Mouse (Mus musculus) adipocyte (in vitro differentiated cells): ENCODE measurements around the gene Dixdc1.

ENCODE experiments used
- DNase-seq: peaks from one replicate; pipeline ENCODE4 v3.0.0-alpha.2; 2016; ENCODE audit warnings: low spot score

The Dixdc1 gene

DNA sequence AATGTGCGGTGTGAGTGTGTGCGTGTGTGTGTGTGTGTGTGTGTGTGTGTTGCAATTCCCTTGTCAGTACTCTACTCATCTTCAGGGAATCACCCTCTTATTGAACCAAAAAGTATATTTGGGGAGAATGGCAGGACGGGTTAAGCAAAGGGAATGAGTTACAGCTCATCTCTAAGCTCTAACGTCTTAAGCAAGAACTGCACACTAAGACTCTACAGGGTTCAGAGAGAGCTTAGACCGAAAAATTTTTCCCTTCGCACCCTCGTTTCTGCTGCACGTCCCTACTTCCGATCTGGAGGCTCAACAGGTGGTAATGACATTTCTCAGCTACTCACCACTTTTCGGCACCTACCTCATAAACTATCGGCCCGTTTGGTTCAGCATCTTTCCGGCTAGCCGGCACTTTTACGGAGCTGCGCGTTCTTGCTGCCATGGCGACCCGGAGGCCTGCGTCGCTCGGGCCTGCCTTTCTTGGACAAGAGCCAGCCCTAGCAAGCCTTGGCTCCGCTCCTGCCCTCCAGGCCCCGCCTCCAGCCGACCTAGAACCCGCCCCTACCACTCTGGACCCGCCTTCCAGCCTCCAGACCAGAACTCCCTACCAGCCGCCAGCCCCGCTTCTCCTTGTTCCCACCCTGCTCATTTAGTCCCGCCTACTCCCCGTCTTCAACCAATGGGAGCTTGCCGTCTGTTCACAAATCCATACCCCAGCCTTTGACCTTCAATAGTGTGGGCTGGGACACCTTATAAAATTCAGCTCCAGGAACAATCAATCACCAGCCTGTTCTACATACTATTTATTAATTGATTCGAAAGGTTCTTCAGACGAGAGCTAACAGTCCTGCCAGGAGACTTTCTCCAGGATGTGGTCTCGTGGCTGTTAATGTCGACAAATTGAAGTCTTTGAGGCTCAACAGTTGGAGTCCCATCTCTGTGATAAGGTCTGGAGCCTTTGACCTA, at the start of gene Dixdc1:
Gene Dixdc1 (minus strand): TSS at position 604 of the 957 bp plus-strand sequence.
- no peak for DNase-seq

DNA sequence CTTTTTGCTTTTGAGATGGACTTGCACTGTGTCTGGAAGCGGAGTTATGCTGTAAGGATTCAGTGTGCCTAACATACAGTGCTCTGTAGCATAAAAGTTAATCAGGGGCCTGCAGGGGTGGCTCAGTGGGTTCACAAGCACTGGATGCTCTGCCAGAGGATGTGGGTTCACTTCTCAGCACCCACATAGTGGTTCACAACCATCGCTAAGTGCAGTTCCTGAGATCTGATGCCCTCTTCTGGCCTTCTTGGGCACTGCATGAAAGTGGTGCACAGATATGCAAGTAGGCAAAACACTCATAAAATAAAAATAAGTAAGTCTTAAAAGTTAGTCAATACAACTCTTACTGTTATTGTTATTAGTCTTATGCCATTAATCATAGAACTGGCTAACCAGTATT, 42.8 kb upstream of the Dixdc1 start:
- peak; percentile 38 for DNase-seq

DNA sequence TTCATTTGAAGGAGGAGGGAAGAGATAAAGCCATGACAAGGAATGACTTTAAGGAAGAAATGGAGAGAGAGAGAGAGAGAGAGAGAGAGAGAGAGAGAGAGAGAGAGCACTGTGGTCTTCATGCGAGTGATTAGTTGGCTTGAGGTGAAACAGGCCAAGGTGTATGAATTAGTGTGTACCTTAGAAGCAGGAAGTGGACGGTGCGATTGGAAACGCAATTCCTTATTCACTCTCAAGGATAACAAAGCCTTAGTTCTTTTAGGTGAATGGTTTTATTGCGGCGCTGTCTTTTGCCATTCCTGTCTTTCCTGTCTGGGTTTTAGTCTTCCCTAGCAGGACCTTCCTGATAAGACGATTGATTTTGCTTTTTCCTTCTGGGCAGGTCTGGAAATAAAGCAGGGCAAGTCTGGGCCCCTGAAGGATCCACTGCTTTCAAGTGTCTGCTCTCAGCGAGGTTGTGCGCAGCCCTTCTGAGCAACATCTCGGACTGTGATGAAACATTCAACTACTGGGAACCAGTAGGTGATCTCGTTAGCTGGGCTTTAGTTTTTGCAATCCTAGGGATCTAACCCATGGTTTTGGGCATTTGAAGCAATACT, 36.9 kb upstream of the Dixdc1 start:
- no peak for DNase-seq

DNA sequence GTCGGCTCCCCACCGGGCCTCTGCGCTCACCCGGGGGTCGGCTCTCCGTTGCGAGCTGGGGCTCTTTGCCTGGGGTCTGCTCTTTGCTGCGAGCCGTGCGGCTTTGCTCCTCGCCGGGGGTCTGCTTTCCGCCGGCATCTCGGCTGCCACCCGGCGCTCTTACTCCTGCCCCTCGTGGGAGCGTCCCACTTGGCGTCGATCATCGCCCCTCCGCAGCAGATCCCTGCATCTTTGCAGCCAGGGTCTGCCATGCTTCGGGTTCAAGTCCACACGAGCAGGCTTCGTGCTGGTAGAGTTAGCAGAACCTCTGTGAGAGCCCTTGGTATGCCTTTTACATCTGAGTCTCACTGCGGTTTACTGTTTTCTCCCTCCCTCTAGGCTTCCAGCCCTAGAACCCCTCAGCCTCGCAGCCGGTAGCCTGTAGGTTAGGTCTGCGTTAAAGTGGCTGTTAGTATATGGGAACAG, 36.4 kb upstream of the Dixdc1 start:
- no peak for DNase-seq

DNA sequence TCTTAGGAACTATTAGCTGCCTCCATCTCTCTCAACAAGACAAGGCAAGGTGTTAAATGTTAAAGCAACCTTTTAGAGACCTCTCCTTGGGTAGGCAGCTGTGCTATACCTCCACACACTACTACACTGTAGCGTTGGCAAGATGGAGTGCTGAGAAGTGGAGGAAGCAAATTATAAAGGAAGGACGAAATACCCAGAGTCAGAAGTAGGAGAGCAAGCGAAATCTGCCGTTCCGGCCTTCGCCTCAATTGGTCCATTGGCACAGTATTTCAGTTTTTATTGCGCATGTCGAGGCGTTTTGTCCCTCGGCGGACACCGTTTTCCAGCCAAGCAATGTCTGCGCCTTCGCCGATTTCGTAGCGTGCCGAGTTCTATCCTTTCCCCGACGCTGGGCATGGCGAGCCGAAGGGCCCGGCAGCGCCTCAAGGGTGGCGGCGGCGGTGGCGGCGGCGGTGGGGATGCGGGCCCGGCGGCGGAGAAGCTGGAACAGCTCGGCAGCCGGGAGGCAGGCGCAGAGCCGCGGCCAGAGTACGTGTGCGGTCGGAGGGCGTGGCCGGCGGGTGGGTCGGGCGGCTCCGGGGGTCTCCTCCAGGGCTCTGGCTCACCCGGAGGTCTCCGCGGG, 35.8 kb upstream of the Dixdc1 start, which contains the start of the genes Alg9 and 1110032A03Rik:
Gene Alg9 (plus strand): TSS at position 29 of the 622 bp plus-strand sequence.
Gene 1110032A03Rik (minus strand): TSS at position 530 of the 622 bp plus-strand sequence.
- DNase-seq, result peak; percentile 86

DNA sequence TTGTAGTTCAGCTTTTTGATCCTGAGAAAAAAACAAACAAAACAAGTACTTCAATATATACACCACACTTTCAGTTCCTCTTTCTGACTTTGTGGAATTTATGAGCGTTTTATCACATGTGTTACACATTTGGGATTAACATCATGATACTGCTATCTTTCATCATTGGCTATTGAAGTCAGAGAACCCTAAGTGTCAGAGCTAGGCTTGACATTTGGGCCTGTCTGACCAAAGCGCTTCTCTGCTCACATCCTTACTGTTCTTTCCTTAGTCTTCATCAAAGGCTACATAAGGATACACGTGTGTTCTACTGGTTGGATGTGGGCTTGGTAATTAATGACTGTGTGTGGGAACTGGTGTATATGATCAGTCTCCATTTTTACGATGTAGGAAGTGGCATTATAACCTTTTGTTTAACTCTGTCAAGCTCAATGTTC, 34.7 kb upstream of the Dixdc1 start:
- no peak for DNase-seq

DNA sequence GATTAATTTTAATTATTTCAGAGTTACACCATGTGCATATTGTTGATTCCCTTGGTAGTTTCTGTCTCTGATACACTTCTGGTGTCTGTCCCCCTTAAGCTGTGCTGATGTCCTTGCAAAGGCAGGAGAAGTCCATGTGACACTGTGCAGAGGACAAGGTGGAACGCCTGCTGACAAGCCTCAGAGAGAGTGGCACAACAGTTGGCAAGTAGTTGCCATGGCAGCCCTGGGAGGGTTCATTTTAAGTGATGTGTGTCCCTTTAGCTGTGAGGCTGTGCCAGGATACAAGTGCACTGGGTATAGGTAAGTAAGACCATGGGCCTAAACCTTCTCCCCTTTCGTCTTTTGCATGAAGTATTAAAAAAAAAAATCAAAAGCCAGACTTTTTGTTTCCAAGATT, 30.7 kb upstream of the Dixdc1 start:
- DNase-seq, result no peak

DNA sequence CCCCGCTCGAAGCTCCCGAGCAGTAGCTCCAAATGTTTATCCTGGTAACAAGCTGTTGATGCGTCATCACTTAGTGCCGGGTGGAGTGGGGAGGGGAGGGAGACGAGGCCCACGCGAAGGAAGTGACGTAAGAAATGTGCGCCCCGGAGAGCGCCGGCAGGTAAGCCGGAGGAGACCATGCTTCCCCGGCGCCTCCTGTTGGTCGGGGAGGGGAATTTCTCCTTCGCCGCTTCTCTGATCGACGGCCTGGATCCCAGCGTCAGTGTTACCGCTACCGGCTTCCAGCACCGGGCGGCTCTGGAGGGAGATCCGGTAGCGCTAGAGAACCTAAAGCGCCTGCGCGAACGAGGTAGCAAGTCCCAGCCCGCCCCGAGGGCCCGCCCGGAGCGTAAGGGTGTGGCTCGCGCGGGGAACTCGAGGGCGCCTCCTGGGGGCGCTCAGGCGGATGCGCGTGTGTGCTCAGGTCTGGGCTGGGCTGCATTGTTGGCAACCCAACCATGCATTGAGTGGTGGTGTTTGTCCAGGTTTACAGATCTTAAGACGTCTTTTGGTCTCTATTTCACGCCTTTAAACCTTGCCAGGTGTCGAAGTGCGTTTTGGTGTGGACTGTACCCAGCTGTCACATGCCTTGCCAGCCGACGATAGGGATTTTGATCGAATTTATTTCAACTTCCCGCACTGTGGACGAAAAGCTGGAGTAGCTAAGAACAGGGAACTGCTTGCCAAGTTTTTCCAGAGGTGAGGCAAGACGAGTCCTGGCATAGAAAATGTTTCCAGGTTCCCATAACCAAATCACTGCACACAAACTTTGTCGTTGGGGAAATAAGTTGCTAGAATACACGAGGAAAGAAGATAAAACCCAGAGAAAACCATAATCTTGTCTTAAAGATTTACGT, 29.0 kb upstream of the Dixdc1 start, which contains the start of gene Fdxacb1:
Gene Fdxacb1 (plus strand): TSS at position 130 of the 896 bp plus-strand sequence.
- peak; percentile 98 for DNase-seq

DNA sequence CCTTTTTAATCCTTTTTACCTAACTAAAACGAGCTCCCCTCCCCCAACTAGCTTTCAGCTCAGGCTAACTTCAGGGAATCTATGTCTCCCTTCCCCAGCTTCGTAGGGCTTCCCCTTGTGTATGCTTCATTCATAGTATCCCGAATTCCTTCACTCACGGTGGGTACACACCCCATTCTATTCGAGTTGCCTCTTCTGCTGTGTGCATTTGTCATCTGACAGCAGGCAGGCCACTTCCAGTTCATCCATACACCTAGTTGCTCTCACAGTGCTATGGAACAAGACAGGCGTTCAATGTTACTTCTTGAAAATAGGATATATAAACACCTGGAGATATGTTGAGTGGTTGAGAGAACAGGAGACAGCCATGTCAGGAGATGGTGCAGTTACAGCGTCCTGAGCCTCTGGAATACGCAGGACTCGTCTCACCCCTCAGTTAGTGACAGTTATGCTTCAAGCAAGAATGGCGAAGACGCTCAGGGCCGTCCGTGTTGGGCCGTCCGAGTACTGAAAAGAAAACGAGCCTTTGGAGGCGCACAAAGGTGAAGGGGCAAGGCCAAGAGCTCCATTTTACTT, 28.3 kb upstream of the Dixdc1 start:
- no peak for DNase-seq

DNA sequence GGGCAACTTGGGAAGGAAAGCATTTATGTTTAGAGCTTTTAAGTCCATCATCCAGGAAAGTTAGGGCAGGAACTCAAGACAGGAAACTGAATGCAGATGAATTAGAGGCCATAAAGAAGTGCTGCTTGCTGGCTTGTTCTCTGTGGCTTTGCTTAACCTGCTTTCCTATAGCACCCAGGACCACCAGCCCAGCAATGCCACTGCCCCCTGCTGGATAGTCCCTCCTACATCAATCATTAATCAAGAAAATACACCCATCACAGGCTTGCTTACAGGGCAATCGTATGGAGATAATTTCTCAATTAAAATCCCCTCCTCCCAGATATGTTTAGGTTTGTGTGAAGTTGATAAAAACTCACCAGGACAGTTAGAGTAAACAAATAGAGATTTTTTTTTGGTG, 24.0 kb upstream of the Dixdc1 start:
- peak; percentile 29 for DNase-seq

DNA sequence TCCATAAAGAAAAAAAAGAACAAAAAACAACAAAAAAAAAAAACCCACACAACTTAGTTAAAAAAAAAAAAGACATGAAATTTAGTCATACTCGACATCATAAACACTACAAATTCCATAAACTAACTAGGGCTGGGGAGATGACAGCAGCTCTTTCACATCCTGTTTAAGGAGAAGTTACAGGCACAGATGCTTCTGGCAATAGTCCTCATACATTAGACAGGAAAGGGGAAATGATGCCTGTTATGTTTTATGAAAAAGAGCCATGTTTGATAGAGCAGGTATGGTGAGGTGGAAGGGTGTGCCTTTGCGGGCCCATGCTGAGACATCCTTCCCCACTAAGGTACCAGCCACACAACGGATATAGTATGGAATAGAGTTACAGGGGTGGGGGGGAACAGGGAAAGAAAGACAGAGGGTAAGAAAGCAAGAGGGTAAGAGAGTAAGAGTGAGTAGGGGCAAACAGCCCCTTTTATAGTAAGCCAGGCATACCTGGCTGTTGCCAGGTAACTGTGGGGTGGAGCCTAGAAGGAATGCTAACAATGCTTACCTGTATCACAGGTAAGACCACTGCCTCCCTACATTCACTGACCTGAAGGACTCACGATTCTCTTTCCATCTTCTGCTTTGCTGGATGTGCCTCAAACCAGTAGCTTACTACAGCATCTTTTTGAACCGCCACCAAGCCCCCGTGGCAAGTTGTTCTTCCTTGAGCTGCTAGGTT, 22.4 kb upstream of the Dixdc1 start:
- DNase-seq, result no peak

DNA sequence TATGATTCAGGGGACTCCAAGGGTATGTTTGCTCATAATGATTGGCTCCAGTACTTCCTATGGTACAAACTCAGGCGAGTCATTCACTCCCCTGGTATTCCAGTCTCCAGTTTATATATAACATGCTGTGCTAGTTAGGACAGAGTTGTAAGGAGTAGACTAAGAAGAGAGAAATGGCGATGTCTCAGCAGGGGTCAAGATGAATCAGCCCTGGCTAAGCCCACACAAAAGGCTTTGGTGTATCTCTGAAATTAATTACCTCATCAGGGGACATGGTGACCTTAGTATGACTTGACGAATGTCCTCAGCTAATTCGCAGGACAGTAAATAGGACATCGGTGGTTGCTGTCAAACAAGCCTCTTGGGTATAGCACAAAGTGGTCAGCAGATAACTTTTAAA, 17.4 kb upstream of the Dixdc1 start:
- DNase-seq, result no peak

DNA sequence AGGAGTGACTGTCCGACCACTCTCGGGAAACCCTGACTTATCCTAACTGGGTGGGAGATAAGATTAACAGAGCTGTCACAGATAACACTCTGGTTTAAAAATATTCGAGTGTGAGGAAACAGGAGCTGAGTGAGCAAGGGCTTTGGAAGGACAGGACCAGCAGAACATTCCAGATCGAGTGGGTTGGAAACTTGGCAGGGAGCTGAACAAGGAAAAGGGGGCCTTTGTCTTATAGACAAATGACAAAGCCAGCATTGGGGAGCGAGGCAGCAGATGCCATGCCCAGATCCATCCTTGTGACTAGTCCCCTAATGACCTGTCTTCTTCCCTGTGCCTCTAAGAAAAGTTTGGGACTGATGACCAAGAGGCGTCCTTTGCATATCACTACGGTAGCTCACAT, 14.6 kb upstream of the Dixdc1 start:
- no peak for DNase-seq

DNA sequence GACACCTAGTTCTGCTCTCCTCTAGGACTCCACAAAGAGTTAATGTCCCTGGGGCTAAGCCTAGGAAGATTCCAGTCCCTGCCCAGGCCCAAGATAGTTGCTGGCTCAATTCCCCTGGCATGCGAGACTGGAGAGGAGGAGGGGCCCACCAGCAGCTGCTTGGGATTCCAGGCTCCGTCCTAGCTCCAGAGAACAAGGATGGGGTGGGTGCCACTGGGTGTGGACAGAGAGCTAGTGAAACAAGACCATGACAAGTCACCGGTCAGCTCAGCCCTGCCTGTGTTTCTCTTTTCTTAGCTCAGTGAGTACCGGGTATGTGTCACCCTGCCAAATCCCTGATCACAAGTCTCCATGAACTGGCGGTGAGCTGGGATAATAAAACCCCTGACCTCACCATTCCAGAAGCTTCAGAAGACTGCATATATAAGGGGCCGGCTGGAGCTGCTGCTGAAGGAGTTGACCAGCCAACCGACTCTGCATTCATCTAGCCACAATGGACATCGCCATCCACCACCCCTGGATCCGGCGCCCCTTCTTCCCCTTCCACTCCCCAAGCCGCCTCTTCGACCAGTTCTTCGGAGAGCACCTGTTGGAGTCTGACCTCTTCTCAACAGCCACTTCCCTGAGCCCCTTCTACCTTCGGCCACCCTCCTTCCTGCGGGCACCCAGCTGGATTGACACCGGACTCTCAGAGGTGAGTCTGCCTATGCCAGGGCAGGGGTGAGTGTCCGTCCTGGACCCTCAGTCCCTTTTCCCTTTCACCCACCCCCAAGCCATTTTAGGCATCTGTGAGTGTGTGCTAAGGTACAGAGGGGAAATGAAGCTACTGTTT, 13.7 kb upstream of the Dixdc1 start:
- DNase-seq, result peak; percentile 88

DNA sequence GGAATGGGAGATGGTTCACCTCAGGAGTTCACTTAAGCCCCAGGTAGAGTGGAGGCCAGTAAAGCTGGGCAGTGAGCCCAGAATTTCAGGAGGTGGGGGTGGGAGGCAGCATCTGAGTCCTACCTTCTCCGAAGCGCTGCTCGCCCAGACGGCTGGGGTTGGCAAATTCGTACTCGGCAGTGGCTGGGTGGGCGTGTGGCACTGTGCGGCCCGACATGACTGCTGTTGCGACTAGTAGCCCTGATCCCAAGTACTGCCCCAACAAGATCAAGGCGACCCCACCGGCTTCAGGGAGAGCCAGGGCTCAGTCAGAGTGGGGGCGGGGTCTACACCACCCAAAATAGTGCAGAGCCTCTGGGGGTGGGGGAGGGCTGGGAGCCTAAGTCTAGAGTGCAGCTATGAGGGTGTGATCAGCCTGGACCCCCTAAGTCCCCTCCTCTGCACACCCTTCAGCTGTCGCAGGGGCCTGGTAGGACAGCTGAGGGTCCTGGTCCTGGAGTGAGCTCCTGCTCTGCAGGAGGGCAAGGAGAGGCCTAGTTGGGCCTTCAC, 12.8 kb upstream of the Dixdc1 start, which contains the start of gene Hspb2:
Gene Hspb2 (minus strand): TSS at position 301 of the 549 bp plus-strand sequence.
- no peak for DNase-seq

DNA sequence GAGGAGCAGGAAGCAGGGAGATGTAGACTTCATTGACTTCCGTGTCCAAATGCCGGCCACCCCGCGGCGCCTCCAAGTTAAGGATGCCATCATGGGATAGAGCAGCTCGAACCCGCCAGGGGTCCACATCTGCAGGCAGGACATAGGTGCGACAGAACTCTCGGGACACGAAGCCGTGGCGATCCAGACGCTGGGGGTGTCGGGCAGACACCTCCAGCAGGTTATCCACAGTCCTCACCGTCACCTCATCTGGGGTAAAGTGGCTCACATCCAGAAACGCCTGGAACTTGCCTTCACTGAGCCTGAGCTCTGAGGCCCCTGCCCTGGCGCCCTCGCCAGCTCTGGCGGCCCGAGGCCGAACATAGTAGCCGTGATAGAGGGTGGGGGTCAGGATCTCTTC, 12.0 kb upstream of the Dixdc1 start, which contains the start of gene Cryab:
Gene Cryab (plus strand): TSS at position 3 of the 400 bp plus-strand sequence.
- no peak for DNase-seq

DNA sequence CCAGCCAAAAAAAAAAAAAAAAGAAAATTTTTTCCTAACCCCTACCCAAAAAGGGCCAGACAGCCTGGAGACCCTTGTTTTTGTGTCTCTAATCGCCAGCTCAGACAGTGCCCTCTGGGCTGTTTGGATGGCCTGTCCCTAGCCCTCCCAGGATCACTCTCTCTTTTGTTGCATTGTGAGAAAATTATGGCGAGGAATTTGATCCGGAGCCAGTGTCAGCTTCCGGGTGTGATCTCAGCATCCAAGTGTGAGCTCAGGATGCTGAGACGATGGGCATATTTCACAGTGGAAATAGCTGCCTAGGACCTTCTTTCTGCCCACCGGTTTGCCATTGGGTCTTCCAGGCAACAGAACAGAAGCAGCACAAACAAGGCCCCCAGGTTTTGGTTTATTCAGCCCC, 11.4 kb upstream of the Dixdc1 start:
- no peak for DNase-seq

DNA sequence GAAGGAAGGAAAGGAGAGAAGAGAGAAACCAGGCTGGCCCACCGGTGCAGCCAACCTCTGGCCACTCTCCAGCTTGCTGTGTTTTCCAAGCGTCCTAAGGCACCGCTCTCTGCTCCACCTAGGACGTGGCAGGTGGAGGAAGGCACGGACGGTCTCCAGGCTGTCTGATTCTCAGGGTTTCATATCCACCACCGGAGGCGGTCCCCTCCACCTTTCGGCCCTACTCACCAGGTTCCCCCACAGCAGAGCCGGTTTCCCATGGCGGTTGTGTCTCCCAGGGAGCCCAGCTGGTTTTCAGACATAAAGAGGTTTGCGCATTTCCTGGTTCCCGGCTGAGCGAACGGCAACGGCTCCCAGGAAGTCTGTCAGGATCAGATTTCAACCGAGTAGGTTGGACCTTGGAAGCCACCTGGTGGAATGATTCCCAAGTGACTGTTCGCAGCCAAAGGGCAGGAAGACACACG, 6.9 kb upstream of the Dixdc1 start, which contains the start of gene 2310030G06Rik:
Gene 2310030G06Rik (minus strand): TSS at position 323 of the 464 bp plus-strand sequence.
- DNase-seq, result no peak

DNA sequence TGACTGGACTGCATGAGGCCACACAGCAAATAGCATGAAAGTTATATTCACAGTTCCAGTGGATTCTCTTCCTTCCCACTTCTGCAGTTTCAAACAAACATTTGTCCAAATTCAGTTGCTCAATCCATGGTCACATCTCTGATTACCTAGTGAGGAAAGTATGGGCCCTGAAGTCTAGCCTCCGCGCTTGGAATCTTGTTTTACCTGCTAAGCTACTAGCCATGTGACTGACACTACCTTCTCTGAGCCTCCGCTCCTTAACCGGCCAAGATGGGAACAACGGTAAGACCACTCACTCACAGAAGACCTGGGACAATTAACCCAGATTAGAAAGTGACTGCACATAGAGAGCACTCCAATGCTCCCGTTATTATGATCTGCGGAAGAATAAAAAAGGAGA, 6.5 kb upstream of the Dixdc1 start:
- no peak for DNase-seq
